Mouse (Mus musculus): ENCODE results near the gene Sh3rf3.

The Sh3rf3 gene

DNA sequence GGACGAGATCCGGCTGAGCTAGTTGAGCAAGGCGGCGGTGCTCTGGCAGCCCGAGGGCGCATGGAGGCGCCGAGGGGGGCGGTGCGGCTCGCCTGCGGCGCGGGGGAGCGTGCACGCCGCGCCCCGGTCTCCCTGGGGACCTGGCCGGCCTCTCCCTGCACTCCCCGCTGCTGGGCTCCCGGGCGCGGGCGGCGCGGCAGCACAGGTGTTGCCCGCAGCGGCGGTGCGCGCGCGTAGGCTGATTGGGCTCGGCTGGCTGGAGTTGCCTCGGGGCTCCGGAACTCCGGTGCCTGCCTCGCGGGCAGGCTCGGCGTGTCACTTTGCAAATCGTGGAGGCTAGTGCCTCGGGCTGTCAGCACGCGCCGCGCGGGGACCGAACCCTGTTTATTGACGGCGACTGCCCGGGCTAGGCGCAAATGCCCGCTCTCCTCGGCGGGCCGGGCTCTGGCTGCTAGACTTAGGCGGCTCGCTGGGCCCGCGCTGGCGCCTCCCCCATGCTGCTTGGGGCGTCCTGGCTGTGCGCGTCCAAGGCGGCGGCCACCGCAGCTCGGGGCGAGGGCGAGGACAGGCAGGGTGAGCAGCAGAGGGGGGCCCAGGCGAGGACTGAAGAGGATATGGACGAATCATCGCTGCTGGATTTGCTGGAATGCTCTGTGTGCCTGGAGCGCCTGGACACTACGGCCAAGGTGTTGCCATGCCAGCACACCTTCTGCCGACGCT is at the start of gene Sh3rf3:
Gene Sh3rf3 (plus strand): TSS at position 279 of the 720 bp plus-strand sequence.
- no peak for DNase-seq (ENCODE audit: low spot score)

DNA sequence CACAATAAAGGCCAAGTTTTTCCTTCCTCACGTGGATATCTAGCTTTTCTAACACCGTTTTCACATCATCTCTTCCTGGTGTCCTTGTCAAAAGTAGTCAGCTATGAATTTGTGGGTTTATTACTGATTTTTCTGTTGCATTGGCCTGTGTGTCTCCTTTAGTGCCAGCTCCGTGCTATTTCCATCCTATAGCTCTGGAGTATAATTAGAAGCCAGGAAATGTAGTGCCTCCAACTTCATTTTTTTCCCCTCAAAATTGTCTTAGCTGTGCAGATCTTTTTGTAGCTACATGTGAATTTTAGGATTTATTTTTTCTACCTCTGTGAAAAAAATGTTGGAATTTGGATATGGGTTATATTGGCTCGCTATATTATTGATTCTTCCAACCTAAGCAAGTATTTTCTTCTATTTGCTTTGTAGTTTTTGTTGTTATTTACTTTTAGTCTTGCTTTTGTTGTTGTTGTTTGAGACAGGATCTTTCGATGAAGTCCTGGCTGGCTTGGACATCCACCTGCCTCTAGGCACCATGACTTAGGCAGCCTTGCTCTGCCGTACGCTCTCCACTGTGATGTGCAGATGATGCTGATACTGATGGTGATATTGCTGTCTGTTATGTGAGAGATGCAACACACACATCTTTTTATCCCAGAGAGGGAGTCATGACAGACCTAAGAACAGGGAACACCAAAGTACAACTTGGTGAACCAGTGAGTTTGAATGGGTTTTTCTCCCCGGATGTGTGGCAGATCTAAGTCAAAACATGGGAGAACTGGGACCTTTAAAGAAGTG is 24.5 kb upstream of the Sh3rf3 start:
- DNase-seq (ENCODE audit: low spot score), result no peak

DNA sequence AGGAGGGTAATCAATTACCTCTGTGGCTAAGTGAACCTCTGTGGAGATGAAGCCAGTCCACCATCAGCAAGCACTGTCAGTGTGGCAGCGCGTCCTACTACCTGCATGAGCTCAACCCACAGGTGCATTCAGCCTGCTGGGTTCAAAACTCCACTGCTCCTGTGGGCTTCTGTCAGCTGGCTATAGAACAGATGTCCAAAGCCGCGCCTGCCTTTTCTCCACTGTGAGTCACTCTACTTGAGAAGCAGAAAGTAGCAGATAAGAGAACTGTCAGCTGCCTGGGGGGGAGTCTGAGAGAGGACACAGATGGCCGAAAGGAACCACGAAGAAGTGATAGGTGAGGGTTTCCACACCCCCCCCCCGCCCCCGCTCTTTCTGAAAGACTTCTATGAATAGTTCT is 15.6 kb upstream of the Sh3rf3 start:
- no peak for DNase-seq (ENCODE audit: low spot score)

DNA sequence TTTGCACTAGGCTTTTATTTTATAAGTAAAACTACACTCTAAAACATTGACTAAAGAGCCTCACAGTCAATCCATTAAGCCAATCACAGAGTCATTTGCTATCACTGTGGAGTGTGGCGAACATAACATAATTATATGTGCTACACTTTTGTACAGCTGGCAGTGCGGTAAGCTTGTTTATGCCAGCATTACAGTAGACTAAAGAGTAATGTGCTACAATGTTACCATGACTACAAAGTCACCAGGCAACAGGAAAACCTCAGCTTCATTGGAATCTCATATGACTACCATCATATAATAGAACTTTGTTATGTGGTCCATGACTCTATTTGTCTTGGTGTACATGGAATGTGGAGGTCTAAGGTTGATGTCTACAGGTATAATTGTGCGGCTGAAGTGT is 15.0 kb upstream of the Sh3rf3 start:
- DNase-seq (ENCODE audit: low spot score), result no peak

DNA sequence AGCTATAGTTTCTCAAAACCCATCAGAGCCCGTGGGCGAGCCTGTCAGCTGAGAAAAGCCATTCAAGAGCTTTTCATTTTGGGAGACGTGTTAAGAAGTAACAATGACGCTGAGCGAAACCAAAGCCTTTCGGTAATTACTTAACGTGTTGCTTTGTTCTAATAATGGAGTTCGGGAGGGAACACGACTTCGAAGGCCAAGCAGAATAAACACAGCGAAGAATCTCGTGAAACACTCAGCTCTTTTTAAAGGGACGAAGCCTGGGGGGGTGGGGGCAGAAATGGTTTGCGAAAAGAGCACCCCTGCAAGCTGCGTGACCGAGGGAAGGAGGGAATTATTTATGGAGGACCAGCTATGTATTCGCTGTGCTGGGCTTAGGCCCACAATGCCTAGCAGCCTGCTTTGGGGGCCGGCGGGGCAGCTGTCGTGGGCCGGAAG is 12.1 kb upstream of the Sh3rf3 start:
- no peak for DNase-seq (ENCODE audit: low spot score)

DNA sequence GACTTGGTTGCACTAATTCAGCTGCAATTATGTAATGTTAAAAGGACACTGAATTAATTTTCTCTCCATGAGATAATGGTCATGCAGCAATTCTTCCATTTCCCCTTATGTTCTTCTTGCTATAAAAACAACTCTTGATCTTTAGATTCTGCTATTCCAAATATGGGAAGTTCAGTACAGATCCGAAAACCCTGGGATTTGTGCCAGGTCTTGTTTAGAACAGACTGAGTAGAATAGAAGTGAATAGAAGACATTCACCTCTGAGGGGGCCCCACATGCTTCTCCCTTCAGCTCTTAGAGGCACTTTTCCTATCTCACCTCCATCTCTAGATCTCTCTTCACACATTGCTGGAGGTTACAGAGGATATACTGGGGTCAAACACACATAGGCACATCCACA is 10.8 kb upstream of the Sh3rf3 start:
- DNase-seq (ENCODE audit: low spot score), result no peak

DNA sequence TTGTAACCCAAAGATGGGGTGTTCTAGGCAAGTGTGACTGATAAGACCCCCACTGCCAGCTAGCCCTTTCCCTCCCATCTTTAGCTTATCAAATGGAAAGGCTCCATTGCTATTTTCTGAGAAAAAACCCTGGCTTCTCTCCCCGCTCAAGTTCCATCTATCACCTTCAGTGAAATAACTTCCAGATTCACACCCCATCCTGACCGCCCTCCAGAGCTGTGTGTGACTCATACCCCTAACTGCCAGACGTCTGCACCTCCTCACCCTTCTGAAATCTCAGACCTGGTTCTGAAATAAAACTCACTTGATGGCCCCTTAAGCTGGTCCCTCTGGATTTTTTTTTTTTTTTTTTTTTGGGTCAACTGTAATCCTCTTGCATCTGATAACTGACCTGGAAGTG is 5.2 kb upstream of the Sh3rf3 start:
- no peak for DNase-seq (ENCODE audit: low spot score)

DNA sequence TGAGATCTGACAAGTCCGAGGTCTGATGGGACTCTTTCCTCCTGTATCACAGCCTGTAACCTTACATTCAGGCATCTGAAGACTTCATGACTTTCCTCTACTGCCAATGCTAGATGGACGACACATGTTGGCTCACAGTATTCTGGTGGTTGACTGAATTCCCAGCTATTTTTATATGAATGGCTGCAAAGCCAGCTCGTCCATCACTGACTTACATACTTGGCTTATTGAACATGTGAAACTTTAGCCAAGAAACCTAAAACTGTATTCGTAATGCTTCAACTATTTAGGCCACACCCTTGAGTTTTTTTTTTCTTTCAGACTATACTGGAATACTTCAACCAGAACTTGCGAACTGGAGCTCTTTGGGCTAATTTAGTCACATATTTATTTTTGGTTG is 3.0 kb upstream of the Sh3rf3 start:
- DNase-seq (ENCODE audit: low spot score), result no peak

DNA sequence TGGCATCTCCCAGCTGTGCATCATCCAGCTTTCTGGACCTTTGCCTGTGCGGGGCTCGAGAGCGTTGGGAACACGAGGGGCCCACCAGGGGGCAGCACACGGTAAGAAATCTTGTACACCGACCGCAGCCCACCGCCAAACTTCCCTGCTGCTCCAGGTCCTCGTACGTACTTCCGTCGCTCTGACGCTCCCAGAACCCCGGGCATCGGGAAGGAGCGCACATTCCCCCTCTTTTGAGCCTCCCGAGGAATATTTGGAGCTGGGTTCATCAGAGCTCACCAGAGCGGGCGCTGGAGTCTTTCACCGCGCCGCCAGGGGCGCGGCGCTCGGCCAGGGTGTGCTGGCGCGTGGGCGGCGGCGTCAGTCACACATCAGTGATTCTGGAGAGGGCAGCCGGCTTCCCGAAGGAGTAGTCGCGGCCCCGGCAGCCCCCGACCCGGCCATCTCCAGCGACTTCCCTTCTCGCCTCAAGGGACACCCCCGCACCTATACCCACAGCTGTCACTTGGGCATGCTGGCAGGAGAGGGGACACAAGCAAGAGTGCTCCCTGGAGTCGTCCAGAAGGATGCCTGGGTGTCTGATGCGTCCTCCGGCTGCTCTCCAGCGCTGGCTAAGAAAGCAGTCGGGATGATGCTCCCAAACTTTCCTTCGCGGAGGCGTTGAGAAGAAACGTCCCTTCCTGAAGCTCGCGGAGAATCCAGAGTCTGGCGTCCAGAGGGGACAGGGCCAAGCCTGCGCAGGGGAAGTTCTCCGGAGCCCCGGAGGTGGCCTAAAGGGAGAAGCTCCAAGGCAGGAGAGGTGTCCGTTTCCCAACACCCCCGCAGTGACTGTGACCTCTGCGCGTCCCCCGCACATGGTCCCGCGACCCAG is 714 bp upstream of the Sh3rf3 start:
- DNase-seq (ENCODE audit: low spot score), result peak; percentile 81

DNA sequence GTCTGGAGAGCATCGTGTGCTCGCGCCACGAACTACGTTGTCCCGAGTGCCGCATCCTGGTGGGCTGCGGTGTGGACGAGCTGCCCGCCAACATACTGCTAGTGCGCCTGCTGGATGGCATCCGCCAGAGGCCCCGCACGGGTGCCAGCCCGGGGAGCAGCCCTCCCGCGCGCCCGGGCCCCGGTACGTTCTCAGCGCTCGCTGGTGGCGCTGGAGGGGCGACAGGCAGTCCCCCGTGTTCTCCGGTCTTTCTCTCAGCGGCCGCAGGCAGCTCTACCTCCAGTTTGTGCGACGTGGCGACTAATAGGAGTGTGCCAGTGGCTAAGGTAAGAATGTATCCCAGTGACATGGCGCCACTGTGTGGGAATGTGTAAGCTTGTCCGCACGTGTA is 637 bp downstream of the Sh3rf3 start:
- DNase-seq (ENCODE audit: low spot score), result no peak

DNA sequence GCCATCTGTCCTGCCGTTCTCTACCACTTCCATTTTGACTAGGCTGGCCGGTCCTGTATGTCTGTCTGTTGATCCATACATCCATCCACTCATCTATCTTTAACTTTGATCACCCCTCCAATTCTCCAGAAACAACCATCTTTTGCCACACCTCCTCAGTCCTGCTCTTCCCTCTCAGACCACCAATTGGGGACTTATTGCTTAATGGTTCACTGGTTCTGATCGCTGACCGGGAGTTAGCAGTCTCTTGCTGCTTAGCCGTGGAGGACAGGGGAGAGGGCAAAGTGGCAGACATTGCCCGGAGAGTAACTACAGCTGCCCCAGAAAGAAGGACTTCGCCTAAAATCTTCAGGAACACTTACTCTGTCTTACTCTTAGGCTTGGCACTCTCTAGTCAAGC is 1.3 kb downstream of the Sh3rf3 start:
- no peak for DNase-seq (ENCODE audit: low spot score)

DNA sequence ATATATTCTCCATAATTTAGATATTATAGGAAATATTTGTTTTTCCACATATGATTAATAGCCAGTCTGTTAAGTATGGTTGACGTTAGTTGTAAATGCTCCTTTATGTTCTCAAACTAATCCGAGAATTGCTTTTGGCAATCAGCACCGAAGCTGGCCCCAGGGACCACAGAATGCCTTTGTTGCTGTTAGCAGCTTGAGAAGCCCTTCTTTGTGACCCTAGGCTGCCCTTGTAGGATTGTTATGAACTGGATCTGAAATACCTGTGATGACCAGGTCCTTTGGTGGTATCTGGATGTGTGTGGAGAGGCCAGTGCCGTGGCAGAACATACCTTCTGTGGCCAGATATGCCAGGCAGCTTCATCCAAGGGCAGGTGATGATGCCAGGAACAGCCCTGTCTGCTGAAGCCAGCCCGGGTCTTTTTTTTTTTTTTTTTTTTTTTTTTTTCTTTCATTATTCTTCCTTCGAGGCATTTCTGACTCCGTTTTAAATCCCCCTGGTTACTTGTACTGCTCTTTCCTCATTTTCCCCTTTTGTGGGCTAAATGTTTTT is 10.9 kb downstream of the Sh3rf3 start:
- DNase-seq (ENCODE audit: low spot score), result no peak

DNA sequence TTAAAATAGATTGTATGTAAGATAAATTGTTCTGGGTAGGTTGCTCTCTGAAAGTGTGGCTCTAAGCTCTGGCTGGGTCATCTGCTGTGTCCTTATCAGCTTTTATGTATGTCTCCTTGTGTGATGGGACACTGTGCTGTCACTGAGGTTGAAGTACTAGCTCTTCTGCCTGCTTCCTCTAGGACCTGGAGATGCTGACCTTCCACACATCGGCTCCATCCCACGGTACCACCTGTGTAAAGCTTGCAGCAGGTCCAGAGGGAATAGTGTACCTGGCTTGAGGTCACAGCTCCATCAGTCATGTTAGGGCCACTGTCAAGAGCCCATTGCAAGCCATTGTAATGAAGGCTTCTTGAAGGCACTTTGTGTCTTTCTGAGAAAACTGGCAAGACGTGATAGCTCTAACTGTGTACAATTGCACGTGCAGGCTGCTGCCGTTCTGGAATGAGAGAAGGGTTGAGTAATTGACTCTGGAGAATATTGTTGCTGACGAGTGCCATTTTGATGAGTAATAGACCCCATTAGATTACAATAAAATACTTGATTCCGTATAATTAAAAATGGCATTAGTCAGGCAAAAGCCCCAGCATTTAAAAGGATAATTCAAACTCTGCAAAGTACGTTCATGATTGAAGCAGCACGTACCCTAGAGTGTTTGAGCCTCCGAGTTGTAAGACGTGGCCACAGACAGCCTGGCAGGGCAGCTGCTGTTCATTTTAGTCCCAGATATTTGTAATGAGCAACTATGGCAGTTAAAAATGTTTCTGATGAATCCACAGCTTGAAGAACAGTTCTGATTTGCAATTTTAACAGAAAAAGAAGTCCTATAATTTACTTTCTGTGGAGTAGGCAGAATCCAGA is 16.3 kb downstream of the Sh3rf3 start:
- DNase-seq (ENCODE audit: low spot score), result no peak

DNA sequence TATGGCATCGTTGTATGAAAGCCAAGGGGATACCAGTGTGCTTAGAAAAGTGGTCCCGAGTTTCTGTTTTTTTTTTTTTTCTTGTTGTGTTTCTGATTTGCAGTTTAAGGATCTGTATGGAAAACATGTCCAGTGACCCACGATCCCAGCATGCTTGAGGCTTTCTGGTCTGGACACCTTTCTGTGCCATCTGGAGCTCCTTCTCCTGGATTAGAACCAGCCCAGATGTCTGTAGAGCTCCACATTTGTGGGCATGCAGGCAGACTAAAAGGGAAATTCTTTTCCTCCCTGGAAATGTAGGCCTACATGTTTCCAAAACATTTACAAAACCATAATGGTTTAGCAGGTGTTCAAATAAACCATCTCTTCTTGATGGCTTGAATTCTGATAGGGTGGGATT is 20.0 kb downstream of the Sh3rf3 start:
- no peak for DNase-seq (ENCODE audit: low spot score)

DNA sequence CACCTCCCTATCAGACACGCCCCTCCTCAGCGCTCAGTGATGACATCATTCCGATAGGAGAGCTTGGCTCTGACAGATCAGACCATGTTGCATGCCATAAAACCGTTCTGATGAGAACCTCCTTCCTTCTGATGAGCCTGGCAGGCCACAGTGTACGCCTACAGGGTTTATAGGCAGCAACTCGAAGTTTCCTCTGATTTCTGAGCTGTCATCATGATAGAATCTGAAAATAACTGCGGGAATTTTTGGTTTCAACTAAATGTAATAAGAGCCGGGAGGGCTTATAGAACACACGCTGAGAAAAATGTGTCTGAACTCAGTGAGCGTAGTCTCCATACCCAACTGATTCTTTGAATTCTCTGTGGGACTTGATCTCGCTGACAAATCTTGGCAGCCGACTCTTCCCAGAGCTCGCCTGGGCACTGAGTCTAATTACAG is 20.6 kb downstream of the Sh3rf3 start:
- no peak for DNase-seq (ENCODE audit: low spot score)

DNA sequence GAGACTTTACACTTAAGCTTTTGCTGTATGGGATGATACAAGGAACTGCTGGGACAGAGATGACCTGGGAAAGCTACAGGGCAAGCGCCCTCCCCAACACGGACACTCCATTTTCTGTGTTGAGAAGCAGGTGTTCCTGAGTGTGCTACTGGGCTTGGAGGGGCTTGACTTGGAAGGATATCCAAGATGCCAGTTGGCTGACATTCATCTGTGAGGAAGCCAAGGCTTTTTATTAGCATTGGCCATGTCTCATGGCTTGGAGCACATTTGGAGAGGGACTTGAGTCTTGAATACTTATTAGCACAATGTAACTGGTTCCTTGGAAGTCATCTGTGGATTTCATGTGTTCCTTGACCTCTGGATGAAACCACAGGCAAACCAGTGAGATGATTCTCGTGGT is 23.2 kb downstream of the Sh3rf3 start:
- DNase-seq (ENCODE audit: low spot score), result no peak

DNA sequence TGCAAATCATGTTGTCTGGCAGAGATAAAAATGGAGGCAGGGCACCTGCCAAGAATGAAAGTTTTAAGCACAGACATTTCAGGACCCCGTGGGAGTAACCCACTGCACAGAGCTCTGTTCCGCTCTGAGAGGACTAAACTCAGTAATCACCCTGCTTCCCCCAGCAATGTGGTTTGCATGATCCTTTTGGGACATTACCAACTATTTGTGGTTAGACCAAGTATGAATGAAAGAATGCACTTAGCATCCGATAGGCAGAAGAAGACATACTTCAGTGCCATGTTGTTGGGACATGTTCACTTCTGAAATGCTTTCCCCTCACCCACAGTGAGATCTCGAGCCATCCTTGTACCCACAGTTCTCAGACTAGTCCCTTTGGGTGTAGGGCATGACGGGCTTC is 24.3 kb downstream of the Sh3rf3 start:
- no peak for DNase-seq (ENCODE audit: low spot score)

DNA sequence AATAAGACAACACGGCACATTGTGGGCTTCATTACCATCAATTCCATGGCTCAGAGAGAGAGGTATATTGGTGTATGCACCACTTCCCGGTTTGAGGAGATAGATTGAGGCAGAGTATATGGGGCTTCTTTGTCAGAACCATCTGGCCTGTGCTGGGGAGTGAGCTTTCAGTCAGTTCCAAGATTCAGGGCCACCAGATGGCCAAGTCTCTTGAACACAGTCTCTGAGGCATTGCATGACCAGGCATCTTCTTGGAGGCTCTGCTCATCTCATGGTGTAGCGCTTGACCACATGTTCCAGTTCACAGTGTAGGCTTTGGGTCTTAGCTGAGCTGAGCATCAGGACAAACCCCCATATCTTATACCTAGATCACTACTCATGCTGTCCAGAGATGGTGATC is 28.8 kb downstream of the Sh3rf3 start:
- no peak for DNase-seq (ENCODE audit: low spot score)

DNA sequence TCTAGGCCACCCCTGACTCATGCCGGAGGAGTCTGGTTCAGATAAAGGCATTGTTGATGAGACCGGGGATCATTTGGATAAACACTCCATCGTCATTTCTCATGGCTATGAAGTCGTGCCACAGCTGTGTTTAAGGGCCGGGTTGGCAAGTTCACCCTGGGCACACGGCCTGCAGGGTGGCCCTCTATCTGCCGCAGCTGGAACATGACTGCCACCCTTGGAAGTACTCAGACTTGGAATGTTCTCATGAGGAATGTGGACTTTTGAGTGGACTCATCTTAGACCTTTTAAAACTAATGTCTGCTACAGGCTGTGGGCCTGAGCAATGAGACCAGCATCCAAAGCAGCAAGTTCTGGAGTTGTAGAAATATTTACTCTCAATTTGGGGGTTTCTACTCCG is 29.9 kb downstream of the Sh3rf3 start:
- DNase-seq (ENCODE audit: low spot score), result no peak

DNA sequence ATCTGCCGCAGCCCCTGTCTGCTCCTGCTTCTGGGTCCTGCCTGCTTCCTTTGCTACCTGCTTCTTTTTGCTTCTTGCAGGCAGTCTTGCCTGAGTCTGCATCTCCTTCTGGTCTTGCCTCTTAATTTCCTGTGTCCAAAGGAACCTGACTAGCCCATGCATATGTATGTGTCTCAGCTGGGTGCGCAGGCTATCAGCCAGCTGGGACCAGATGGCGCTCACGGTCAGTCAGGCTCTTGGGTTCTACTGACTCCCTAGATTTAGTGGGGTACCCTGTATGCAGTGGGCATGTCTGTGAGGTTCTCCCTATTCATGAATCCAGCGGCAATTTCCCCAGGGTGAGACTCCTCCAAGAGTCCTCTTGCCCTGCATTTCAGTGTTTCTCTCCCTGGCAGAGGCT is 35.0 kb downstream of the Sh3rf3 start:
- DNase-seq (ENCODE audit: low spot score), result no peak

DNA sequence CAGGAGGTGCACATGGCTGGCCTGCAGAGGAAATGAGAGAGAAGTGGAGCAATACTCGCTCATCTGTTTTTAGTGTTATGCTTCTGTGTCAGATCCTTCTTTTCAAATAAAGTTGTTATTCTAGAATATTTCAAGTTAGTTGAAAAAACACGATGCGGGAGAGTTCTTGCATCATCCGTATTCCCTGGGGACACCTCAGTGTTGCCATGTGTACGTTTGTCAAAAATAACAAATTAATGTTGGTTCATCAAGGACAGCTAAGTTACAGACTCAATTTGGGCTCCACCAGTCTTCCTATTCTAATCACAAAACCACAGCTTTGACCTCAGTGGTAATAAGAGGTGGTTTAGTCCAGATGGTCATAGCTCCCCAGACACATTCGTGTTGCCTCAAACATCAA is 35.4 kb downstream of the Sh3rf3 start:
- DNase-seq (ENCODE audit: low spot score), result no peak
